Mouse (Mus musculus) granulocyte monocyte progenitor cell, adult 5-6 weeks (primary cell): ENCODE results near the gene Snx17. TPM values are rescaled to one million over a fixed set of nuclear protein-coding genes. Genes with fewer than 3 reads are reported as not detected.

Experiments used
- ATAC-seq: replicated peaks from 2 replicates; pipeline ENCODE4 v1.8.0; 2016; ENCODE audit warnings: mild to moderate bottlenecking, moderate TSS enrichment, inconsistent platforms; ENCODE audit not compliant: poor library complexity, severe bottlenecking
- total RNA-seq, 2 experiments: library from RNA; stranded (forward) in 1 of 2; stranded (reverse) in 1 of 2; fragments of 200-712, 200-1000 nt in 1 of 2; fragments of >200 nt in 1 of 2; fragmentation: Nextera tagmentation in 1 of 2; gene quantifications; 2 replicates each; pipeline ENCODE4 v1.2.3; 2014 to 2017

The Snx17 gene
- total RNA-seq (2014; fragmentation: Nextera tagmentation), result 53.3 and 65.5 TPM in 2 replicates
- total RNA-seq (2017), result 36.5 and 58.9 TPM in 2 replicates

- peak; percentile 93 for ATAC-seq
Measured at GRCm38 (mm10) chr5:31192939-31193630, at the start of gene Snx17, which contains the start of gene Eif2b4. Gene Snx17, plus strand, starts transcription at chr5:31193227. Gene Eif2b4, minus strand, starts transcription at chr5:31193430.

GRCm38 (mm10) chr5:31149781-31150180 is 43.2 kb upstream of the Snx17 start:
- no peak for ATAC-seq

- ATAC-seq, result no peak
Measured at GRCm38 (mm10) chr5:31151746-31152145, 41.3 kb upstream of the Snx17 start.

GRCm38 (mm10) chr5:31153516-31154151 is 39.4 kb upstream of the Snx17 start:
- peak; percentile 10 for ATAC-seq

- peak; percentile 88 for ATAC-seq
Measured at GRCm38 (mm10) chr5:31154152-31154553, 38.9 kb upstream of the Snx17 start, which contains the start of gene Mpv17. Gene Mpv17, minus strand, starts transcription at chr5:31154251.

GRCm38 (mm10) chr5:31162462-31162861 is 30.6 kb upstream of the Snx17 start:
- no peak for ATAC-seq

- no peak for ATAC-seq
Measured at GRCm38 (mm10) chr5:31164878-31165277, 28.1 kb upstream of the Snx17 start.

GRCm38 (mm10) chr5:31168630-31169029 is 24.4 kb upstream of the Snx17 start:
- no peak for ATAC-seq

GRCm38 (mm10) chr5:31179301-31179765 is 13.7 kb upstream of the Snx17 start:
- ATAC-seq, result peak; percentile 69

GRCm38 (mm10) chr5:31179766-31180630 is 13.0 kb upstream of the Snx17 start, which contains the start of the genes Gm29609 and Gtf3c2:
Gene Gm29609, minus strand, starts transcription at chr5:31179911.
Gene Gtf3c2, minus strand, starts transcription at chr5:31180144.
- peak; percentile 86 for ATAC-seq

GRCm38 (mm10) chr5:31181183-31181770 is 11.8 kb upstream of the Snx17 start:
- ATAC-seq, result no peak

GRCm38 (mm10) chr5:31183678-31184077 is 9.3 kb upstream of the Snx17 start:
- ATAC-seq, result no peak

- no peak for ATAC-seq
Measured at GRCm38 (mm10) chr5:31188223-31188840, 4.7 kb upstream of the Snx17 start.

- no peak for ATAC-seq
Measured at GRCm38 (mm10) chr5:31190201-31190600, 2.8 kb upstream of the Snx17 start.

- ATAC-seq, result peak; percentile 28
Measured at GRCm38 (mm10) chr5:31192045-31192938, 735 bp upstream of the Snx17 start.

GRCm38 (mm10) chr5:31193631-31194281 is 729 bp downstream of the Snx17 start:
- ATAC-seq, result peak; percentile 20

- no peak for ATAC-seq
Measured at GRCm38 (mm10) chr5:31194486-31195485, 1.8 kb downstream of the Snx17 start.
